Mouse (Mus musculus) heart, postnatal 14 days (tissue): ENCODE results near the gene Vmn2r21. TPM values are rescaled to one million over a fixed set of nuclear protein-coding genes. Genes with fewer than 3 reads are reported as not detected.
"Not testable (repeated sequence)": the region's sequence is repeated elsewhere in the genome, so short reads cannot be mapped to it uniquely, and the experiment has no call there.

ENCODE experiments used
- DNase-seq, 2 experiments: peaks; one replicate each; pipeline ENCODE4 v3.0.0; 2021 to 2022
- intact Hi-C: fragments of 180-260 bp; cut with DNase I; formaldehyde crosslinking; loops from one replicate; pipeline ENCODE4 v1.15.1; 2025
- long read RNA-seq, 2 experiments: library from polyadenylated mRNA; stranded (forward); transcript quantifications; one replicate each; pipeline ENCODE4 v2.0.0; 2021
- total RNA-seq, 2 experiments: library from RNA; stranded (reverse); gene quantifications; 2 replicates each; pipeline ENCODE4 v1.2.3; 2021

Gene Vmn2r21
- total RNA-seq, result not detected
- long read RNA-seq, experiment 1, result 0 reads
- long read RNA-seq, experiment 2, result 0 reads

DNA sequence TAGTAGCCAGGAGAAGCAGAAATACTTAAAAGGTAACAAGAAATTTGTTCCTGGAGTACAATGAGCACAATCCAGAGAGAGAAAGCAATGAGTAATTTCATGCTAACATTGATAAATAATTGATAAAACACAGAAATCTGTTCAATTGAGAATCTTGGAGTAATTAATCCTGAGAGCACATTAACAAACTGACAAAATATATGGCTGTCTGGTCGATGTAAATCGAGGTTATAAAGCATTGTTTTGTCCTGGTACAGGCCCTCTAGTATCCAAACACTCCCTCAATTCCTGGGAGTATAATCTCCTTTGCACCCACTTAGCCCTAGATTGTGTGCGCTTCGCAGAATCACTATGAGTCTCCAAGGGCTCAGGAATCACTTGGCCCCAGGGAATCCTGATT is at the start of gene Vmn2r21:
TSS of gene Vmn2r21 (minus strand) at position 101 of the 400 bp plus-strand sequence.
- intact Hi-C loops, result not testable (repeated sequence)

DNA sequence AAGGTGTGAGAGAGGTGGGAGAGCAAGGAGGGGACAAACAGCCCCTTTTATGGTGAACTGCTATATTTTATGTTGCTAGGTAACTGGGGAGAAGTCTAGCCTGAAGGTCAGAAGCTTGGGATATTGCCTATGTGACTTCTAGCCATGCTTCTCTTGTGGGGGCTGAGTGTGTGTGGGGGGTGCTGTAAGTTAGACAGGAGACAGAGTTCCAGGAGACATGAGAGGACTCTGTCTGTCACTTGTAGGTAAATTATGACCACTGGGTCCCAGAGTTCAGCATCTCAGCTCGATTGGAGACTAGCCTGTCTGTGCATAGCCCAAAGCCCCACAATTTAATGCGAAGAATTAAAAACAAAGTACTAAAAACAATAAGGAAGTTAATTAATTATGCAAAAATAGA is 41.5 kb upstream of the Vmn2r21 start:
- intact Hi-C loops, DNase-seq: not testable (repeated sequence)

More for the DNA sequence above, at the start of gene Vmn2r21:
- DNase-seq, result not testable (repeated sequence)

DNA sequence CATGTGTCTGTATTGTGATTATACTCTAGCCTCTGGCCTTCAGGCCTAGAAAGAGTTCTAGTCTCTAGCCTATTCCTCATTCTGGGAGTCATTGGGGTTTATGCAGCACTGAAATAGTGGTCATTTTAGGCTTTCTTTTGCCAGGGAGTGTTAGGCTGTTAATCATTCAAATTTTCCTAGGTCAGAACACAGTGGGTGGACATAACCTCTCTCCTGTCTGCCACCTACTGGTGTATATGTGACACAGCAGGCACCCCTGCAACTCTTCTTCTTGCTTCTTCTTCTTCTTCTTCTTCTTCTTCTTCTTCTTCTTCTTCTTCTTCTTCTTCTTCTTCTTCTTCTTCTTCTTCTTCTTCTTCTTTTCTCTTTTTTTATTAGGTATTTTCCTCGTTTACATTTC is 6.5 kb upstream of the Vmn2r21 start:
- DNase-seq, intact Hi-C loops: not testable (repeated sequence)

GRCm38 (mm10) chr6:123522263-123523011 is 10.8 kb downstream of the Vmn2r21 start:
- DNase-seq, intact Hi-C loops: not testable (repeated sequence)

GRCm38 (mm10) chr6:123473045-123473444 is 60.2 kb downstream of the Vmn2r21 start:
- intact Hi-C loops, DNase-seq: not testable (repeated sequence)

DNA sequence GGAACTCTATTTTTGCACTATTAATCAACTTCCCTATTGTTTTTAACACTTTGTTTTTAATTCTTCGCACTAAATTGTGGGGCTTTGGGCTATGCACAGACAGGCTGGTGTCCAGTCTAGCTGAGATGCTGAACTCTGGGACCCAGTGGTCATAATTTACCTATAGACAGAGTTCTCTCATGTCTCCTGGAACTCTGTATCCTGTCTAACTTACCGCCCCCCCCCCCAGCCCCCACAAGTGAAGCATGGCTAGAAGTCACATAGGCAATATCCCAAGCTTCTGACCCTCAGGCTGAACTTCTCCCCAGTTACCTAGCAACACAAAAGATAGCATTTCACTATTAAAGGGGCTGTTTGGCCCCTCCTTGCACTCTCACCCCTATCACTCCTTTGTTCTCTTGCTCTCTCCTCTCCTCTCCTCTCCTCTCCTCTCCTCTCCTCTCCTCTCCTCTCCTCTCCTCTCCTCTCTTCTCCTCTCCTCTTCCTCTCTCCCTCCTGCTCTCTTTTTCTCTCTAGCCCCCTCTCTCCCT is 60.7 kb downstream of the Vmn2r21 start:
- intact Hi-C loops, DNase-seq: not testable (repeated sequence)

DNA sequence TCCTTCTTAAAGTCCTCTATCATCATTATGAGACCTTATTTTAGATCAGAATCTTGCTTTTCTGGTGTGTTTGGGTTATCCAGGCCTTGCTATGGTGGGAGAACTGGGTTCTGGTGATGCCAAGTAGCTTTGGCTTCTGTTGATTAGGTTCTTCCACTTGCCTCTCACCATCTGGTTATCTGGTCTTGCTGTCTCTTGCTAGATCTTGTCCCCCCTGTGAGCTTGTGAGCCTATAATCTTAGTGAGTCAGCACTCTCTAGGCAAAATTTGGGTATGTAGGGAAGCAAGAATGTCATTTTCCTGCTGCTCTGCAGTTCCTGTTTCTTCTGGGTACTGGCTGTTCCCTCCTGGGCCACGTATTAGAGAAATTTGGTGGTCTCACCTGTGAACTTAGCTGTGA is 64.6 kb downstream of the Vmn2r21 start:
- DNase-seq, intact Hi-C loops: not testable (repeated sequence)

Other genes with a start within 250 kb of the Vmn2r21 start
- gene Clec4e, start 243.5 kb downstream of the Vmn2r21 start, total RNA-seq, result under 1 TPM in 1 of 2 experiments, not detected in 1; 0.22 TPM
- not detected for gene Vmn2r19, start 225.1 kb downstream of the Vmn2r21 start, total RNA-seq
- not detected for gene Vmn2r20, start 115.3 kb downstream of the Vmn2r21 start, total RNA-seq
- not detected for gene Vmn2r22, start 117.3 kb upstream of the Vmn2r21 start, total RNA-seq
- not detected for gene Vmn2r23, start 169.3 kb upstream of the Vmn2r21 start, total RNA-seq
- gene Vmn2r24, start 245.5 kb upstream of the Vmn2r21 start, total RNA-seq, result under 1 TPM in 1 of 2 experiments, not detected in 1; 0.02 TPM